Mouse (Mus musculus) cortical plate, adult 2 months (tissue): ENCODE results near the gene Hspa1b.

ENCODE experiments used
- CTCF ChIP-seq: fragments of 200-500 bp; IDR thresholded peaks from 2 replicates; pipeline ENCODE4 v1.5.1; 2011; ENCODE audit warnings: mild to moderate bottlenecking, control low read depth, low read length; ENCODE audit not compliant: insufficient read depth; ENCODE audit errors: extremely low read depth
- POLR2A ChIP-seq: fragments of 200-500 bp; IDR thresholded peaks from 2 replicates; pipeline ENCODE4 v1.6.1; 2011; ENCODE audit warnings: mild to moderate bottlenecking, low read length, control low read depth; ENCODE audit not compliant: insufficient read depth; ENCODE audit errors: extremely low read depth

- no peak for TF ChIP-seq CTCF
- TF ChIP-seq POLR2A, result no peak
Observed at GRCm38 (mm10) chr17:34960702-34961493, 1.9 kb upstream of the Hspa1b start.
